Mouse (Mus musculus) bone marrow macrophage, adult 2 months (primary cell): ENCODE measurements at regions not wholly inside any gene's neighbourhood (a gene's known extent, or its start where the extent isn't known, plus 50 kb on each side); places are given as distances from the start of the nearest gene placed in this dataset.

Experiments
- CTCF ChIP-seq: IDR thresholded peaks from 2 replicates; pipeline ENCODE4 v1.5.1; 2012; ENCODE audit warnings: low read depth, mild to moderate bottlenecking, low read length, moderate library complexity
- POLR2A ChIP-seq: IDR thresholded peaks from 2 replicates; pipeline ENCODE4 v1.6.1; 2012; ENCODE audit warnings: mild to moderate bottlenecking, low read depth, low read length, borderline replicate concordance

- TF ChIP-seq POLR2A (no peak), CTCF (no peak)
Observed at GRCm38 (mm10) chr3:149217916-149218803, 227.8 kb upstream of the Adgrl2 start.
